Mouse (Mus musculus): ENCODE measurements around the gene Ier3. TPM values are rescaled to one million over a fixed set of nuclear protein-coding genes. Genes with fewer than 3 reads are reported as not detected.

Ier3 gene
- polyA plus RNA-seq, 1 experiment from 2014 or later = 149 TPM

DNA sequence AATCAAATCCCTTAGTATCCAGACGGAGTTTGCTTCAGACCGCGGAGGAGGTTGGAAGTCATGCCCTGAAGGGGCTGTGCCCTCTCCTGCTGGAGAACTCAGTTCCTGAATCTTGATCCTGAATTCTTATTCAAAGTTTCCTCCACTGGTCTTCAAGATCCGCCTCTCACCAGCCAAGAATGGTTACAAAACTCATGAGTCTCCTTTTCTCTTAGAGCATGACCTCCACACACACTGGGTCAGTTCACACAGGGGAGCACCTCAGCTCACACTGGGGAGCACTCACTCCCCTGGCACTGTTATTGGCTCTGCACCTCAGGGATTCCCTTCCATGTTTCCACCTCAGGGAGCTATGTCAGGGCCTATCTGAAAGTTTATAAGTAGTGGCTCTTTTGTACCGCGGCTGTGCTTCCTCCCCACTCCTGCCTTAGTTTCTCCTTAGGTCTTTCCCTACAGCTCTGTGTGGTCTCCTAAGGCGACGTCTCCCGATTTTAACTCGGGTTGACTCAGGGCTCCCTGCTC lies 43.4 kb downstream of the Ier3 start:
- ATAC-seq = no peak
- ChIA-PET CTCF (interaction anchor here (0.6 to 1.3 kb wide), 3 partner anchors 15 to 143 kb away, joined by 3 to 4 read pairs (median 3); partner anchors contain the start of gene Dhx16), POLR2A (interaction anchor here (0.5 kb wide), 1 partner anchor 57 kb away, joined by 3 read pairs; no protein-coding TSS in a partner anchor)
- no peaks in the 10 kb centered on the region for H3K27me3 ChIP-seq
- TF ChIP-seq CTCF (IDR thresholded peaks at IDR 0.05) = no peak
- in situ Hi-C loops (cut with MboI; ENCODE audit: low pct_unique_long_range_greater_than_20kb) = no loop called here
- DNase-seq (ENCODE audit: low read depth, low spot score) = no peak

- TF ChIP-seq CTCF (IDR thresholded peaks at IDR 0.05) = no peak
- peak; percentile 4 for ATAC-seq
- no peaks in the 10 kb centered on the region for H3K27me3 ChIP-seq
- ChIA-PET POLR2A (interaction anchor here (0.5 kb wide), 1 partner anchor 58 kb away, joined by 3 read pairs; no protein-coding TSS in a partner anchor), CTCF (interaction anchor here (0.8 to 1.3 kb wide), 2 partner anchors 14 to 29 kb away, joined by 3 to 4 read pairs; partner anchors contain the start of gene Dhx16)
- in situ Hi-C loops (cut with MboI; ENCODE audit: low pct_unique_long_range_greater_than_20kb) = no loop called here
- no peak for DNase-seq (ENCODE audit: low read depth, low spot score)
Observed at GRCm38 (mm10) chr17:35865481-35866280, 44.2 kb downstream of the Ier3 start, which contains the start of gene Ppp1r18. Gene Ppp1r18, plus strand, starts transcription at chr17:35865593.

- ATAC-seq (peak; percentile 16), DNase-seq (ENCODE audit: low read depth, low spot score) (no peak)
- ChIA-PET POLR2A (interaction anchor here (0.7 to 0.9 kb wide), 2 partner anchors 27 to 29 kb away, joined by 3 read pairs; no protein-coding TSS in a partner anchor), CTCF (interaction anchor here (1.4 kb wide), 1 partner anchor 15 kb away, joined by 3 read pairs; no protein-coding TSS in a partner anchor)
- no peaks in the 10 kb centered on the region for H3K27me3 ChIP-seq
- in situ Hi-C loops (cut with MboI; ENCODE audit: low pct_unique_long_range_greater_than_20kb) = no loop called here
- TF ChIP-seq CTCF (IDR thresholded peaks at IDR 0.05) = no peak
Observed at GRCm38 (mm10) chr17:35866281-35866831, 44.9 kb downstream of the Ier3 start.

DNA sequence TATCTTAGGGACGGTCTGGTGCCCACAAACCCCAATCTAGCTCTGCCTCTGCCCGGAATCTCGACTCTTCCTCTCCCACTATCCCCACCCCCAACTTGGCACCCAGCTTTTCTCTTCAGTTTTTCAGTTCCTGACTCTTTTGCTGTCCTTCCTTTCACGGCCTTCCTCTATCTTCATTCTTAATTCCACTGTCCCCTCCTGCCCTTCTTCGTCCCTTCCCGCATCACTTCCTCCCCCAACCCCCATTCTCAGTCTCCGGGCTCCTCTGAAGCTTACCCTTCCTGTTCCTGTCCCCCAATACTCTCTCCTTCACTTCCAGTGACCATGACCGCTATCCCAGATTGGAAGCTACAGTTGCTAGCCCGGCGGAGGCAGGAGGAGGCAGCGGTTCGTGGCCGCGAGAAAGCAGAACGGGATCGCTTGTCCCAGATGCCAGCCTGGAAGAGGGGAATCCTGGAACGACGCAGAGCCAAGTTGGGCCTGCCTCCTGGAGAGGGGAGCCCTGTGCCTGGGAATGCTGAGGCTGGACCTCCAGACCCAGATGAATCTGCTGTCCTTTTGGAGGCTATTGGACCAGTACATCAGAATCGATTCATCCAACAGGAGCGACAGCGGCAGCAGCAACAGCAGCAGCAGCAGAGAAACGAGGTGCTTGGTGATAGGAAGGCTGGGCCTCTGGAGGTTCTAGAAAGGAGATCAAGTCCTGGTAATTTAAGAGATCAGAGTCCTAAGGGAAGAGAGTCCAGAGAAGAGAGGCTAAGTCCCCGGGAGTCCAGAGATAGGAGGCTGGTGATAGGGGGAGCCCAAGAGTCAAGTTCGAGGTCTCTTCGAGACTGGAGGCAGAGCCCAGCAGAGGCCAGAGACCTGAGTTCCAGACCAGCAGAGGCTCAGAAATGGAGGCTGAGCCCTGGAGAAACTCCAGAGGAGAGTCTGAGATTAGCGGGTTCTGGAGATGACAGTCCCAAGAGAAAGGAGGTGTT lies 45.7 kb downstream of the Ier3 start:
- no peak for DNase-seq (ENCODE audit: low read depth, low spot score)
- no peaks in the 10 kb centered on the region for H3K27me3 ChIP-seq
- in situ Hi-C loops (cut with MboI; ENCODE audit: low pct_unique_long_range_greater_than_20kb) = no loop called here
- no peak for TF ChIP-seq CTCF (IDR thresholded peaks at IDR 0.05)
- ATAC-seq = no peak
- ChIA-PET CTCF (interaction anchor here (1.4 kb wide), 1 partner anchor 16 kb away, joined by 3 read pairs; no protein-coding TSS in a partner anchor), POLR2A (interaction anchor here (0.7 to 0.9 kb wide), 2 partner anchors 28 to 30 kb away, joined by 3 read pairs; no protein-coding TSS in a partner anchor)

- ATAC-seq (no peak), DNase-seq (ENCODE audit: low read depth, low spot score) (no peak)
- no peak for TF ChIP-seq CTCF (IDR thresholded peaks at IDR 0.05)
- POLR2A ChIA-PET = interaction anchor here (1.0 kb wide), 1 partner anchor 23 kb away, joined by 3 read pairs; no protein-coding TSS in a partner anchor
- in situ Hi-C loops (cut with MboI; ENCODE audit: low pct_unique_long_range_greater_than_20kb) = no loop called here
- H3K27me3 ChIP-seq = no peaks in the 10 kb centered on the region
- CTCF ChIA-PET = interaction anchor here (1.1 to 1.4 kb wide), 2 partner anchors 8 to 31 kb away, joined by 3 to 4 read pairs; no protein-coding TSS in a partner anchor
Observed at GRCm38 (mm10) chr17:35868165-35868820, 46.8 kb downstream of the Ier3 start.

DNA sequence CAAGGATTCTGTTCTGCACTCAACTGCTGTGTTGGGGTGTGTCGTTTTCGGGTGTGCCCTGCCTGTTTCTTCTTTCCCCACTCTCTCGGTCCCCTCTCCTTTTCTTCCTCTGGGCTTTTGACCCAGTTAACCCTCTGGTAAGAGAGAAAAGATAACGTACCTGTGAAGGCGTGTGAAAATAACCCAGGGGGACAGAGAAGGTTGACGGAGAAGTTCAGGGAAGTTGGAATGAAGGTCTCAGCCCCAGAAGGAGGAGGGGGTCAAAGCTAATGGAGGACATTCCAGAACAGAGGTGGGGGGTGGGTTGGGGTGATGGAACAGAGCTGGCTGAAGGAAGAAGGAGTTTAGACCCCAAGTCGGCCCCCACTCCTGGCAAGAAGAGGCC lies 47.5 kb downstream of the Ier3 start:
- TF ChIP-seq CTCF (IDR thresholded peaks at IDR 0.05) = no peak
- POLR2A ChIA-PET = interaction anchor here (1.0 kb wide), 1 partner anchor 22 kb away, joined by 3 read pairs; no protein-coding TSS in a partner anchor
- in situ Hi-C loops (cut with MboI; ENCODE audit: low pct_unique_long_range_greater_than_20kb) = no loop called here
- no peaks in the 10 kb centered on the region for H3K27me3 ChIP-seq
- CTCF ChIA-PET = interaction anchor here (1.1 to 1.4 kb wide), 3 partner anchors 9 to 32 kb away, joined by 3 to 4 read pairs (median 4); no protein-coding TSS in a partner anchor
- DNase-seq (ENCODE audit: low read depth, low spot score) (no peak), ATAC-seq (no peak)

DNA sequence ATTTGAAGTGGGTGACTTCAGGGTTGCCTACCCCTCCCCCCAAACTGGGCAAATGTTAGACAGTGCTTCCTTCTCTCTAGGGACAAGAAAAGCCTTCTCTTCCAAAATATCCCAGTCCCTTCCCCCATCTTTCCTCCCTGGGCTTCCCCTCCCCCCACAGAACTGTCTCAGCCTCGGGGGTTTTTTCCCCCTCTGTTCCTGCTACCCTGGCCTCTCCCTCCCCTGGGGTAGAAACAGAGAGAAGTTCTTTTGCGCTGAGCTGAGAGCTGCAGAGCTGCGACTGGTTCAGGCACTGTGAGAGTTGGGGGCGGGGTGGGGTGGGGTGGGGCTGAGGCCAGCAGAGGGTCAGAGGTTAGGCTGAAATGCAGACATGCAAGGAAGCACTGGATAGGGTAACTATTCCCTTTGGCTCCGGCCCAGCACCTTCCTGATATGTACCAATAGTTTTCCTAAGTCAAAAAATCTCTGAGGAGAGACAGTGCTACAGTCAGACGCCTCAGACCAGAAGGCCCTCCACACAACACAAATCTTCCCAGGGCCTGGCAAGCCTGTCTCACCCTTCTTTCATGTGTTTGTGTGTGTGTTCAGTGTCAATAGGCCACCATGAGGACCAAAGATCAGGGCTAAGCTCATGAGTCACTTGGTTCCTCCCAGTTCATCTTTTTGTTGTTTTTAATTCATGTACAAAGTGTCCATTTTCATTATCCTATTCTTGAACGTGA lies 48.0 kb downstream of the Ier3 start:
- H3K27me3 ChIP-seq = no peaks in the 10 kb centered on the region
- no peak for TF ChIP-seq CTCF (IDR thresholded peaks at IDR 0.05)
- DNase-seq (ENCODE audit: low read depth, low spot score) (no peak), ATAC-seq (no peak)
- ChIA-PET POLR2A (interaction anchor here (0.7 to 1.8 kb wide), 6 partner anchors 9 to 318 kb away, joined by 3 to 10 read pairs (median 4); partner anchors contain the start of genes Cdsn, Flot1 and Nrm), CTCF (interaction anchor here (1.2 to 2.1 kb wide), 5 partner anchors 10 to 34 kb away, joined by 4 to 7 read pairs (median 4); partner anchors contain the start of gene Dhx16)
- in situ Hi-C loops (cut with MboI; ENCODE audit: low pct_unique_long_range_greater_than_20kb) = loop anchor here (5.0 to 10.0 kb wide), 2 partner anchors 32 to 285 kb away; partner anchors contain the start of gene Tubb5

All from Patski (cell line).